Mouse (Mus musculus): ENCODE data around the gene Sh3bp5.

GRCm38 (mm10) chr14:31376331-31376730 is 59.5 kb downstream of the Sh3bp5 start:
- TF ChIP-seq CTCF (IDR thresholded peaks at IDR 0.05; ENCODE audit: extremely low read depth, insufficient read length, insufficient replicate concordance, low read depth, low read length): no peak
- TF ChIP-seq POLR2A (IDR thresholded peaks at IDR 0.05; ENCODE audit: low read depth, low read length): no peak

All from small intestine, adult 2 months (tissue).